Mouse (Mus musculus) embryo, embryonic 10.5 days (tissue): ENCODE measurements around the gene Sergef.
A peak's percentile ranks its signal among the peaks of the same experiment; 100 is the strongest.

Source experiments
- DNase-seq: peaks from one replicate; pipeline ENCODE4 v3.0.0-alpha.2; 2015; ENCODE audit warnings: low spot score

Gene Sergef

DNA sequence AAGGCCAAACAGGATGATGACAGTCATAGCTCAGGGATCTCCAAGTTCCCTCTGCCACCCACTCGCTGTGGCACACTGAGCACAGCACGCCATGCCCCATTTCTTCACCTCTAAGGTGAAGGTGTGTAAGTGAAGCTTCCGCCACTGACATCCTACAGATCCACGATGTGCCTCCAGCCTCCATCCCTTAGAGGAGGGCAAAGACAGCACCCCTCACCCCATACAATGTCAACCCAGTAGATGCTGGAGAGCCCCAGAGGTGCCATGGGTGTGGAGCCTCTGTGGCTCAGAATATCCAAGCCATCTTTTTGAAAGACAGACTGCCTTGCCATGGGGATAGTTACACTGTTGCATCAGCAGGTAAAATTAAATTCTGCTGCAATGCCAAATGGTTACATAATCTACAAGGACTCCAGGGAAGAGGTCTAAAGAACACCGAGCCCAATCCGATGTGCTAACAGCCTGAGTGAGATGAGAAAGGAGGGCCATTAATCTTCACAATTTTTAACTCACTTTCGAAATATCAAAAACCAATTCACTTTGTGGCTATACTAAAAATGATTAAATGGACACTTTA, 23.1 kb downstream of the Sergef start:
- no peak for DNase-seq

DNA sequence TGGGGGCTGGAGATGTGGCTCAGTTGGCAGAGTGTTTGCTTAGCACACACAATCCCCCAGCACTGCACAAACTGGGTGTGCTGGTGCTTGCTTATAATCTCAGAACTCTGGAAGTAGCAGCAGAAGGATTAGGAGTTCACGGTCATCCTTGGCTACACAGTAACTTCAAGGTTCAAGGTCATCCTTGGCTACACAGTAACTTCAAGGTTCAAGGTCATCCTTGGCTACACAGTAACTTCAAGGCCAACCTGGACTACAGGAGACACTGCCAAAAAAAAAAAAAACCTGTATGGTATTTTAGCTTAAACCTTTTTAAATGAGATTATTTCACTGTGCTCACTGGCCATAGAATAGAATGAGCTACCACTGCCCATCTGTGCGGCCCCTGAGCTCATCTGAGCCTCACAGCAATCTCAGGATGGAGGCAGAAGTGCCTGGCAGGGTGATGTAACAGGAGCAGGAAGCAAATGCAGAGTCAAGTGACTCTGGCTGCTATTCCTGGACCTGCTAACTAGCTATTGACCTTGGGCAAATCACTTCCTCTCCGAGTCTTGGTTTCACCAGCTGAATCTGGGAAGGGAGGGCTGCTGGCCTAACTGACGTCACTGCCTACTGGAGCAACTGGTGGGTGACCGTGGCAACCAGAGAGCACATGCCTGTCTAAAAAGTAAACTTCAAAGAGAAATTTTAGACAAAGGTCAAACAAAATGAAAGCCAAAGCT, 24.2 kb downstream of the Sergef start:
- DNase-seq = peak; percentile 15

DNA sequence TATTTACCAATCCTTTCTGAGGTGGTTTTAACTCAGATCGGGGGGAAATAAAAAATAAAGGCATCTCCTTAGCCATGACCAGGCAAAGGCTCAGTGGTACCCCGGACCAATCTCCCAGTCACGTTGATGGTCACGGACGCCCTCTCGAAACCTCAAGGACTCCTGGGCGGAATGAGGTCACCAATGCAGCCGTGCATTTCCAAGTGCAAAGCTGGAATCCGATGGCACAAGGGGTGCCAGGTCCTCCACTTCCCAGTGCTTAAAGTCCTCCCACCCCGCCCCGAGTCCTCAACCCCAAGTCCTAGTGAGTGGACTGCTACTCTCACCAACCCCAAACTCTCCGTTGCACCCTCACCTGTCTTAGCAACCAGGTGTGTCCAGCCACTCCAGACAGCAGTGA, 25.3 kb downstream of the Sergef start:
- DNase-seq = no peak

DNA sequence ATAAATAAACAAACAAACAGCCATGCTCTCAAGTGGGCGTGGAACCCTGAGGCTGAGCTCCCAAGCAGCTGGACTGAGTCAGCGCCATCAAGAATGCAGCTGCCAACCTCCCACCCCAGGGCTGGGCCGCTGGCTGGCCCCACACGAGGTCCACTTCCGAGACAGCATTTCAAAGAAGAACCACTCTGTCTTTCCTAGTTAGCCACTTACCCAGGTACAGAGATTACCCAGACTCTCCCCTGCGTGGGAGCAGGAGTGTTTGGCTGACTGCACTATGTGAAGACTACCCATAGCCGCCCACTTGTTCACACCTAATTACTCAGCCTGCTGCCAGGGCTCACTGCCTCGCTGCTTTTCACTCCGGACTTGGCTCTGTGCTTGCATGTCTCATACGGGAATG, 26.5 kb downstream of the Sergef start:
- DNase-seq = no peak

DNA sequence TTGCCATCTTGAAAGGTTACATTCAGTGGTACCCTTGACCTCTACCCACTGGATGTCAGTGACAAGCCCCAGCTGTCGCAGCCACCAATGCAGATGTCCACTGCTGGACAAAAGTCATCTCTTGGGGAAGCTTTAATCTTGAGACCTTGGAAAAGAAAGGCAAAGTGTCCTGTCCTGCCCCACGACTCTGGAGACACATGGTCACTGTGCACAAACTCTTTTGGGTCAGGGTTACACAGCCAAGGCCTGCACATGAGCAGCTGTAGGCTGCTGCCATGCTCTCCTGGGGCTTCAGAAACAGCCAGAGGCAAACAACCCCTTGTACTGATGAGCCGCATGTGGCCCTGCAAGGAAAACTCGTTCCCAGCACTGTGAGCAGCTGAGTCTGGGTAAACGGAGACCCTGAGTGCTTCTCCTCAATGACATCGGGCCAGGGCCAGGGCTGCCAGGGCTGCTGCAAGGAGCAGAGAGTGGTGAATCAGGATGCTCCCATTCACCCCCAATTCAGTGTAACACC, 27.1 kb downstream of the Sergef start:
- no peak for DNase-seq

DNA sequence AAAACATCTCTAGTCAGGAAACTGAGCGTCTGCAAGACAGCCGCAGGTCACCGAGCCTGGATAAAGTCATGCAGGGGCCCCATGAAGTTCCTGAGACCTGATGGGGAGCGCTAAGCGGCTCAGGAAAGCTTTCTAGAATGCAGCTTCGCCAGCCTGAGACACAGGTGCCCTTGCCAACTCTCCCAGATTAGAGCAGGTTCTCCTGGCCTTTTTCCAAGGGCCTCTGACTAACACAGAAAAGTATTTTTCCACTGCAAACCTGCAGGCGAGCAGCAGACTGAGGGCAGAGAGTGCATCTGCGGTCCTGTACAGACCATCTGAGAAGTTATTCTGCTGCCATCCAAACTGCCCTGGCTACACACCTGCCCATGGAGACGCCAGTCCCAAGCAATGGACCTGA, 27.6 kb downstream of the Sergef start:
- DNase-seq = no peak

DNA sequence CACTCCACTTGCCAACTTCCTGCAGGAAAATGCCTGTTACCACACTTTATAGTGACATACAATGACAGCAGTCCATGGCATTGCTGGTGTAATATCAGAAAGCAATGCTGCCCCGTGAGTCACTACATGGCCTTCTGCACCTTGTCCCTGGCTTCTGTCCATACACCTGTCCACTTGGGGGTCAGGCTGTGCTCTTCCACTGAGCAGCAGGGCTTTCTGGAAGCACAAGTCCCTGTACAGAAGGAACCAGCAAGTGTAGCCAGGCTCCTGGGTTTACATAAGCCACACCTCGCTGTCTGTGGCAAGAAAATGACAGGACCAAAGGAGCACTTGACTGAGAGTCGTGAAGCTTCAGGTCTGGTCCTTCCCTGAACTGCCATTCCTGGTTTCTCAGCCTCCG, 30.3 kb downstream of the Sergef start:
- no peak for DNase-seq

DNA sequence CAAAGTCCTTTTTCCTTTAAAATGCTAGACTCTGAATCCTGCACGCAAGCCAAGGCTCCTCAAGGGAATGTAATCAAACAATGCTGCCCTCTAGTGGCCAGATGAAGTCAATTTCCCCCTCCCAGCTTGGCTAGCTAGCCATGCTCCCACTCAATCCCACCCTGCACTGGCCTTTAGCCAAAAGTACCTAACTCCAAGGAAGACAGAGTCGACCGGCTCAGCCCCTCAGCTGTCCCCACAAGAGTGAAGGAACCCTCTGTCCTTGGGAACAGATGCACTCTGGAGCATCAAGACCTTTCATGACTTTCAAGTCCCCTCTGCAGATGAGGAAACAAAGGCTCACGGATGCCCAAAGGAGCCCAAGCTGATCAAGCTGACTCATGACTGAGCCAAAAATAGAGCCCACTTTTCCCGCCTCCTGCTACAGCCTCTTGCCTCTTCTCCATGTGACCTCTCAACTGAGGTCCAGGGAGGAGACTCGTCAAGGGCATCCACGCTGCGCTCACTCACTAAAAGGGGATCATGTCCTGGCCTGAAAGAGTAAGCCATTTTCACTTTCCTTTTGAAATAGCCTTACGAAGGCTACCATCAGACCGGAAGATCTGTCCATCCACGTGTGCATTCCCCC, 32.1 kb downstream of the Sergef start:
- peak; percentile 93 for DNase-seq

DNA sequence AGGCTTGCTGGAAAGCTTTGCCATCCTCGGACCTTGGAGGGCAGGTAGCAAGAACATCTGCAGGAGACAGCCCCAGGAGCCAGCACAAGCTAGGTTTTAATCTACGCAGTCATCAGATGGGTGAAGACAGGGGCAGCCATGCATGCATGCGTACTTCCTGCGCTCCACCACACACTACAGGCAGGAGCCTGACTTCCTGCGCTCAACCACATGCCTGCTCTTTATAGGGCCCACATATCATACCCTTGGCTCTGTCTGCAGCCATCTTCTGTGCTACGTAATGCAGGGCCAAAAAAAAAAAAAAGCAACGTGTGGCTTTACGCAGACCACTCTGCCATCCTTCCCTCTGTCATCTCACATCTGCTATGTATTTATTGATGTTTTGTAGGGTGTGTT, 32.6 kb downstream of the Sergef start:
- no peak for DNase-seq

DNA sequence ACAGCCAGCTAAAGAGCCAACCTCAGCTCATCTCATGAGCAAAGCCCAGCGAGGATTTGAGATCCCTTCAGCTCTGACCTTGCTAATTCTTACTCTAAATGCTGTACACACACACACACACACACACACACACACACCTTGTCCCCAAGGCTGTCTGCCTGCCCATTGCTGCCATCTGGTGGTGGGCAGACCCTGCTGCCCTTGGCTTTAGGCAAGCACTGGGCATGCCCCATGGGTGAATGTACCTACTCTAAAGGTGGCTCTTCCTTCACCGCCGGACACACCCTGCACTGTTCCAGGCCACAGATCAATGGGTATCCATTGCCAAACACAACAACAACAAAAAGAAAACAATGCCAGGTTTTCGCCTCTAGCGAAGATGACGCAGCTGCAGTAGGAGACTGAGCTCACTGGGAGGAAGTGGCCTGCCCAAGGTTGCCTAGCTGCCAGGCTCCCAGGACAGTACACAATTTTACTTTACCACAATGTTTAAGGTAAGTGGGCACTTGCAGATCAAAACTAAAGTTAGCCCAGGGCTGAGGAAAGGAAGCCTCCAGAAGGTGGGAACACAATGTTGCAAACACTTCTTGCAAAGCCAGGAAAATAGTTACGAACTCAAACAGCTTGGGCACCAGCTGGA, 33.1 kb downstream of the Sergef start:
- peak; percentile 77 for DNase-seq

DNA sequence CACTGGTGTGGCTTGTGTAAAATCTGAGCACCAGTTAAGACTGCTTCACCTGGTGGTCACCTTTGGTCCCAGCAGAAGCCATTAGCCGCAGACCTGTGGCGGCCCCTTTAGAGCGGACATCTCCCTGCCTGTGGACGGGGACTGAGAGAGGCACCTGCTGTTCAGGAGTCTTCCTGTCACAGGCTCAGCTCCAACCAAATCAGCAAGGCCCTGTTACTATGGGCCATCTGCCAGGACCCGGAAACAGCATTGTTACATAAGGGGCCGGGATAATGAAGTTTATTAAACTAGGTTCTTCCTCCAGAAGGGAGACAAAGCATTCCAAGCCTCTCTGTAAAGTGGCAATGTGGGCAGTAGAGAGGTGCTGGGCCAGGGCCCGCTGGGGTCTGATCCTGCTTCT, 36.6 kb downstream of the Sergef start:
- DNase-seq = no peak

DNA sequence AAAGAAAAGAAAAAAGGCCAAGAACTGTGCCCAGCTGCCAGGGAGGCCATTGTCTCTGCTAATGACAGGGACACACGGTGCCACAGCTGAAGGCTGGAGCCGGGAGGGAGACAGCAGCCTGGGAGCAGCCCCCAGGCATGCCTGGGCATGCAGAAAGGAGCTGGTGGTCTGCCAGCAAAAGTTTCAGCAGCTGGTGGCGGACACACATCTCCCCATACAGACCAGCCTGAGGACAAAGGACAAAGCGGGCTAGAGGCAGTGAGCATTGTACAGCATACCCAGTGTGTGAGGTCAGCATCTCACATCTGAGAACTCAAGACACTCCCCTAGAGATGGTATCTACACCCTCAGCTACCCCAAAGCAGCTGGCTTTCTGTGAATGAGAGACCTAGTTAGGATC, 37.5 kb downstream of the Sergef start:
- DNase-seq = peak; percentile 15

DNA sequence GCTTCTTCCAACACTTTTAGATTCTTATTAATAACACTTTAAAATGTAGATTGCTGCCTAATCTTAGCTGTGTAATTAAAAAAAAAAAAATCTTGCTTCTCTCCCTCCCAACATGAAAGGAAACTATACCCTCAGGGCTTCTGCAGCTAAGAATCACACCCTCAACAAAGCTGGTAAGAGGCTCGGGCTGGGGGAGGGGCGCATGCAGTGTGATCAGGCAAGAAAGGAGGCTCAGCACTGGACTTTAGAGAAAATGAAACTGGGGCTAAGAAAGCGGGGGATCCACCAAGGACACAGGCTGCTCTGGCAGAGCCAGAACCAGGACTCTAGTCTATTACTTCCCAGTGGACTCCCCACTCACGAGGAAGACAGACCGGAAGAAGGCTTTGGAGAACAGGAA, 38.5 kb downstream of the Sergef start:
- DNase-seq = peak; percentile 48

DNA sequence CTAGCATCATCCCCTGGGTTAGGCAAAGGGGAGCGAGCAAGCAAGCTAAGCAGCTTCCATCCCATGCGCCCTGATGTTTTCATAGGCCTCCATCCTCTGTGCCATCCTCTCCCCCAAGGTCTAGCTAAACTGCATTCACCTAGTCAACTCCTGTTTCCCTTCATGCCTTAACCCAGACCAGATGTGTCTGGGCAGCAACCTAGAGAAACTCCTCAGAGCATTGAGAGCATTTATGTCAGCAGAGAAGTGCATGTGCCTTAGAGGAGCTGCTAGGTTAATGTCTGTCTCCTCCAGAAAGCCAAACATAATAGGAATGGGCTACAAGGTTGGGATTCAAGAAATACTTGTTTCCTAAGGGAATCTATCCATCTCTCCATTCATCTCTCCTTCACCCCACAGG, 42.6 kb downstream of the Sergef start:
- DNase-seq = no peak

DNA sequence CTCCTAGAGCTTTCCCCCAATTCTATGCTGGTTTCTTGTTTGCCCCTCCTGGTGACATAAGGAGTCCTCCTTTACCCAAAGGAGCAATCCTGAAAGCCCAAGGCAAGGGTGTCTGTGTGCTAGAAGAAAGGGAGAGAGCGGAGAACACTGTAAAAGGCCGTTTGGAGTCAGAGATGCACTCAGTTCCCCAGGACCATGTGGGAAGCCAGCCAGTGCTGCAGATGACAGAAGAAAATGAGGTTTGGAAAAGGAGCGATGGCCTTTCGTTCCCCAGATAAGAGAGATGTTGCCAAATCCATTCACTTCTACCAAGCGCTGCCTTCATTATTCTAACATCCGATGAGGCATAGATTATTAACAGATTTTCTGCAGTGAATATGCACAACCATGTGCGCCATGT, 48.1 kb downstream of the Sergef start:
- DNase-seq = no peak

DNA sequence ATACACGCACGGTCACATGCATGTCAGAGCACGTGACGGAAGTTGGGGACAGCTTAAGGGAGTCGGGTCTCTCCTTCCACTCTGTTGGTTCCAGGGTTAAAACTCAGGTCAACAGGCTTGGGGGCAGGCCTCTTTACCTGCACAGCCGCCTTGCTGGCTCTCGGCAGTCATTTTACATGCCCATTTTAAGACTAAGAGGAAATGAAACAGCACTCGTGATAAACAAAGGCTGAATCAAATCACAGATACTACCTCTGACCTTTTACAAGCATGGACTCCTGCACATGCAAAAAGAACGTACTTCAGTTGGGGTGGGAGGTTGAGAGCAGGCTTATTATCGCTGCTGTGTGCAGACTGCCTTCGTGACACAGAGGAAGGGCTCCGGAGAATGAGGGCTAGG, 50.4 kb downstream of the Sergef start:
- no peak for DNase-seq

DNA sequence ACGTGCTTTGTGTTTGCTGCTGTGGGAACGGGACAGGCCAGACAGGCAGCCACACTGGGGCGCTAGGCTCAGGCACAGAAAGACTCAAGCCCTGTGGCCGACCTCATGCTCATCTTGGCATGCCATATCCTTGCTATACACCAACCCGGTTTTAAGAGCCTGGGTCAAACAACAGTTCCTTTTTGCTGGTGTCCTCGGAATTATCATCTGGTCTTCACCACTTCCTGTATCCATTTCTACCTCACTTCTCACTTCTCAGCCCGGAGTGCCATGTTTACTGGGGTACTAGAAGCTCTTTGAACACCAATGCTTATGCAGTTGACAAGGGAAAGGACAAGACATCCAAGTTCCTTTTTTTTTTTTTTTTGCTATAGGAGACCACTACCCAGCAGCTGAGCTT, 51.6 kb downstream of the Sergef start:
- DNase-seq = no peak

DNA sequence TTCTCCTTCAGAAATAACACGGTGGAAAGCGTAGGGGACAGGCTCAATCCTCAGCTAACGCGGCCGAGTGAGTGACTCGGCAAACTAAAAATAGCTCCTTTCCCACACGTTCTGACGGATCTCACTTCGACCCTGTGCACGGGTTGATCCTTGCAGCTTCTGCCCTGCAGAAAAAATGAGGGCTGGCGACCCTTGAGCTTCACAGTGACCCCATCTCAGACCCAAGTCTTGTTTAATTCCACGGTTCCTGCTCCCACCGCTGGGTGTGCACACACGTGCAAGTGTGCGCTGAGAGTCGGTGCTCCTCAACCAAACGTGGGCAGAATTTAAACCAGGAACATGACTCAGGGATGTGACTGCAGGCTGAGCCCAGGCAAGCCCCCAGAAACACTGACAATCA, 52.1 kb downstream of the Sergef start:
- no peak for DNase-seq

DNA sequence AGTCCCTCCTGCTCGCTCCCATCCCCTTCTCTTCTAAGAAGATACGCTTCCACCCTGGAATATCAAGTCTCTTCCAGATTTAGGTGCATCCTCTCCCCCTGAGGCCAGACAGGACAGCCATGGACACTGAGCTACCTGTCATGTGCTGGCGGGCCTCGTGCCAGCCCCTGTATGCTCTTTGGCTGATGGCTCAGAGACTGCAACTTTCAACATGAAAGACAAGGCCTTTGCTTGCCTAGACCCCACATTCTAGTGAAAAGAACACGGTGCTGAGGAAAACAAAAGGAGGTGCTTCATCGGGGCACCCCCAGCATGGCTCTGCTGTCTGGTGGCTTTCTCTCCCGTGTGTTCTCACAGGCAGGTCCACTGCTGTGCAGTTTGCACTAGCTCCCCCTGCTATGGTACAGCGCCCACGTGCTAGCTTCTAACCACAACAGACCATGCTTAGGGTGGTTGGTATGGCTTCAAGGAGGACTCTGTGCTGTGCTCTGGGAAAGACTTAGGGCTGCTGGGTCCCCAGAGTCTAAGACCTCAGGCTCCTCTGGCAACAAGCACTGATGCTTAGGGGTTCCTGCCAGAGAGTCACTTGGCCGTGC, 52.9 kb downstream of the Sergef start:
- DNase-seq = no peak

DNA sequence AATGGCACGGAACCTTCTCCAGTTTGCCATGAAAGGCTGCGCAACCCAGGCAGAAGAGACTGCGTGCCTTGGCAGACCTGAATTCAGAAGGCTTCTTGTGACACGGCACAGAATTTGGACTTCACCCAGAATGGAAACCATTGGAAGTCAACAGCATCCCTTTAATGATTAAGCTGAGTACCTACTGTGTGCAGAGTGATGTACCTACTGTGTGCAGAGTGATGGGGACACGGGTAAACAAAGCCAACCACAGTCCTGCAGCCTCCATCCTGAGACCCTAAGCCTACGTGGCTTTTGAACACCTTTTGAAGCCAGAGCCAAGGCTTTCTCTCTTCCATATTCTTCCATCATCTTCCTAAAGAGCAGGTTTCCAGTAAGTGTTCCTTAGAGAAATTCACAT, 56.9 kb downstream of the Sergef start:
- DNase-seq = no peak

DNA sequence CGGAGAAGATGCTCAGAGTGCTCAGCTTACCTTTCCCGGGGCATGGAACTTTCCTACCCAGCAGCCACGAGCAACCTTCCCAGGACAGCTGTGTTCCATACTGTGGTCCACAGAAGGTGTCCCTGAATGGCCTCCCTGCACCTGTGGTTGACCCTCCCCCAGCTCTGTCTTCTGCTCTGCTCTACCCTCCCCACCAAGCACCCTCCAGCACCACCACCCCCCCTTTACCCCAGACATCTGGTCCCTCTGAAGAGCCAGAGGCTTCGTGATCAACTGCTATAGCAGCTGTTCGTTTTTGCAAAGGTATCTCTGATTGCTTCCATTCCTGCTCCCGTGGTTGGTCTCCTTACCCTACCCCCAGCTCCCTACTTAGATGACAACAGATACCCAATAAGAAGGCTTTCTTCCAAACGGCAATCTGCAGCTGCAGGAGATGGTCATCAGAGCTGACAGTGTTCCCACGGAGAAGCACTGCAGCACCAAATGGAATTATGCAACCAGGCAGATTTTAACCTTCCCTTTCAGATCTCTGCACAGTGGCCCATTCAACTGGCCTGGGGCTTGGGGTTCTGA, 58.2 kb downstream of the Sergef start:
- DNase-seq = no peak

DNA sequence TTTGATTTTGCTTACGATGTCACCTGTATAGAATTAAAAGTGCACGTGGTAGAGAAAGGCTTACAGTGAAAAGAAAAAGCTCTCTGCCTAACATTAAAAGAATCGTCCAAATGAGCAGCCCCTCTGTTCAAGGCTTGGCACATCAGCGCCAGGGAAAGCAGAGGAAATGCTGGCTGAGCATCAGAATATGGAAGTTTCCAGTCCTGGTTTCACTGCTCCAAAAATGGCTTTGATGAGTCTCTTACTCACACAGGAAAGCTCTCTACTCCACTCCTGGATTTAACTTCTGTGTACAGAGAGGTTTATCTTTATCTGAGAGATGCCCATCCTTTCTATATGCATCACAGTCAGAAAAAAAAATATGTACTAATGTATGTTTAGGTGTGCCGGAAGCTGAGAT, 61.5 kb downstream of the Sergef start:
- DNase-seq = no peak
